Mouse (Mus musculus) gastrocnemius, postnatal 14 days (tissue): Measurements from ENCODE around the gene Rsbn1l. TPM values are rescaled to one million over a fixed set of nuclear protein-coding genes. Genes with fewer than 3 reads are reported as not detected.
"Not testable (repeated sequence)": the region's sequence is repeated elsewhere in the genome, so short reads cannot be mapped to it uniquely, and the experiment has no call there.

Experiments
- DNase-seq: peaks from one replicate; pipeline ENCODE4 v3.0.0; 2021; ENCODE audit warnings: mixed read lengths
- intact Hi-C: fragments of 180-260 bp; cut with DNase I; formaldehyde crosslinking; loops from one replicate; pipeline ENCODE4 v1.15.1; 2025; ENCODE audit warnings: low total_unique reads
- total RNA-seq, 2 experiments: library from RNA; stranded (reverse); gene quantifications; 2 replicates each; pipeline ENCODE4 v1.2.3; 2021

Rsbn1l gene
- total RNA-seq, 2 experiments from 2014 or later, result 6.8 to 7.2 TPM

DNA sequence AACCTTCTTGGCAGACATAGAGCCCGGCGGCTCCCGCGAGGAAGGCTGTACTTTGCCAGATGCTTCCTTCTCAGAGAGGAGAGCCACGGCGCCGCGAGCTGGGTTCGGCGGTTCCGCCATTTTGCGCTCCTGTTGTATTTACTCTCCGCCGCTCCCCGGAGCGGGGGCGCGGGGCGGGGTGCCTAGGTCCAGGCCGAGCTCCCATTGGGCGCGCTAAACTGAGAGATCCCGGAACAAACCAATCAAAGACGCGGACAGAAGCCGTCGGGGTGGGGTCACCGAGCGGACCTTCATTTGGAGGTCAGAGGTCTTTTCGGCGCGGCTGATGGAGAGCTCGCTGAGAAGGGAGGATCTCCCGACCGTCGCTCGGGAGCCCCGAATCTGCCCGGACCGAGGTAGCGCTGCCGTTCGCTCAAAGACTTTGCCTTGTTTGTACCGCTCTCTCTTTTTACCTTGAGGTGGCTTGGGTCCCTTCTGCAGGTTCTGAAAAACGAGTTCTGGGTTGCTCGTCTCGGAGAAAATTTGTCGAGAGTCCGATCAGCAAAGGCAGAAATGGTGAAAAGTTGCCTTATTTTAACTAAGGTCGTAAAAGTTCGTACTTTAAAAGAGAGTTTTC is 4.4 kb downstream of the Rsbn1l start:
- intact Hi-C loops, result no loop called here
- peak; percentile 95 for DNase-seq

DNA sequence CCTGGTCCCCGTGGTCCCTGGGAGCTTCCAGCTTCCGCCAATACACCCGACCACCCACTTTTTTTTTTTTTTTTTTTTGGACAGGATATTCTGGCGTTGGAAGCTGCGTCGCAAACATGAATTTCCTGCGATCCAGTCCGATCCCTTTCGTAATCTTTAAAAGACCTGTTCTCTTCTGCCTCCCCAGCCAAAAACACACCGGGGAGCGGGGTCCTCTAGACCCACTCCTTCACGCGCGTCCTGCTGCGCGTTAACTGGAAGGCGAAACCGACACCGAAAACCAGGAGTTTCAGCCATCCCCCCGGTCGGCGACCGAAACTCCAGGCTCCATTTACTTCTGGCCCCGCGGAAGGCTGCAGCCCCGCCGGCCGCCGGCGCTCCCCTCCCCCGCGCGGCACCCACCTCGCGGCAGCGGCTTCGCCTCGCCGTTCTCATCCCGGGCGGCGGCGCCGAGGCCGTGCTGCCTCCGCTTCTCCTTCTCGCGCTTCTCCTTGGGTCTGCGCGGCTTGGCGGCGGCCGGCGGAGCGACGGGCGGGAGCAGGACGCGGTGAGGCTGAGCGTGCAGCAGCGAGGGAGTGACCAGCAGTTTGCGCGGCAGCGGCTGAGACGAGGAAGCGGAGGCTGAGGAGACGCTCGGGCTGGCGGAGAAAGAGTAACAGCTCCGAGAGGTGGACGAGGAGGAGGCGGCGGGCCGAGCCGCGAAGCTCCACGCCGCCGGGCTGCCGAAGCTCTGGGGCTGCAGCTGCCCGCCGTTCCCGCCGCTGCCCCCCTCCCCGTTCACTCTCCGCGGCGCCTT is 5.1 kb downstream of the Rsbn1l start:
- DNase-seq, result peak; percentile 59
- intact Hi-C loops, result no loop called here

DNA sequence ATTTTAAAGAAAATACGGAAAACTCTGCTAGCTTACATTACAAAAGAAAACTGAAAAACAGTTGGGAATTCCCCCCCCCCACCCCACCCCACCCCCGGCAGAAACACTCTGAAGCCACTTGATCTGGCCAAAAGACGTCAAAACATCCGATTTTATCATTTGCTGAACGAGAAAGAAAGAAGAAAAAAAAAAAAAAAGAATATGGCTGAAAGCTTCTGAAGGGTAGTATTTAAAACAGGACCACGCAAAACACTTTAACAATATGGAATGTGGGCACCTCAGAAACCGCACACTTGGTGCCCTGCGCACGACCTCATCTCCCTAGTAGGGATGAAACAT is 5.7 kb downstream of the Rsbn1l start:
- no peak for DNase-seq
- intact Hi-C loops, result no loop called here

DNA sequence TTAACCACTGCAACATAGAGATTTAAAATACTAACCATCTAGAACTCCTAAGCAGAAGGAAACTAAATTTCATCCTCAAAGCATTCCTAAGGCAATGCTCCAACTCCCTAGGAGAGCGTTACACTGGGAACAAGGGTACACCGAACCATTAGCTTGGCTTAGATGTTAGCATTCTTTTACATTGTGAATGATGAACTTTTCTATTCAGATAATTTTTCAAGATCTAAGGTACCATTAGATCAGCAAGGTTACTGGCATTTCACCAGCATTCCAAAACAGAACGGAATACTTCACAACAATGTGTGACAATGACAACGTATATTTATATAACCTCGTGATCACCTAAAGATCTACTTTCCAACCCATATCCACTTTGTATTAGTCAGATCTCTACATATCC is 6.1 kb downstream of the Rsbn1l start:
- intact Hi-C loops, result no loop called here
- DNase-seq, result no peak

DNA sequence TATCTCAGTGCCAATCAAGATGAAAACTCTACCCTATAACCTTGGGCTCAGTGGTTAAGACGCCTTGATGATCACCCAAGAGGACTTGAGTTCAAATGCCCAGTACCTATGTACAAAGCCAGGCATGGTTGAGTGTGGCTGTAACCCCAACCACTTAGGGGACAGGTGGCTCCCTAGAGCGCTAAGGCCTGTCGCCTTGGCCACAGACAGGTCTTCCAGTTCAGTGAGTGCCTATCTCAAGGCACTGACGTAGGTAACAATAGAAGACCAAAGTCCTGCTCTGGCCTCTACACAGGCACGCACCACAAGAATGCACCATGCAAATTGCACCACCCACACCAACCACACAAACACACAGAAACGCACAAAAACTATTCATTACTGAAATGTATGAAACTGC is 9.3 kb downstream of the Rsbn1l start:
- DNase-seq, result no peak
- intact Hi-C loops, result no loop called here

DNA sequence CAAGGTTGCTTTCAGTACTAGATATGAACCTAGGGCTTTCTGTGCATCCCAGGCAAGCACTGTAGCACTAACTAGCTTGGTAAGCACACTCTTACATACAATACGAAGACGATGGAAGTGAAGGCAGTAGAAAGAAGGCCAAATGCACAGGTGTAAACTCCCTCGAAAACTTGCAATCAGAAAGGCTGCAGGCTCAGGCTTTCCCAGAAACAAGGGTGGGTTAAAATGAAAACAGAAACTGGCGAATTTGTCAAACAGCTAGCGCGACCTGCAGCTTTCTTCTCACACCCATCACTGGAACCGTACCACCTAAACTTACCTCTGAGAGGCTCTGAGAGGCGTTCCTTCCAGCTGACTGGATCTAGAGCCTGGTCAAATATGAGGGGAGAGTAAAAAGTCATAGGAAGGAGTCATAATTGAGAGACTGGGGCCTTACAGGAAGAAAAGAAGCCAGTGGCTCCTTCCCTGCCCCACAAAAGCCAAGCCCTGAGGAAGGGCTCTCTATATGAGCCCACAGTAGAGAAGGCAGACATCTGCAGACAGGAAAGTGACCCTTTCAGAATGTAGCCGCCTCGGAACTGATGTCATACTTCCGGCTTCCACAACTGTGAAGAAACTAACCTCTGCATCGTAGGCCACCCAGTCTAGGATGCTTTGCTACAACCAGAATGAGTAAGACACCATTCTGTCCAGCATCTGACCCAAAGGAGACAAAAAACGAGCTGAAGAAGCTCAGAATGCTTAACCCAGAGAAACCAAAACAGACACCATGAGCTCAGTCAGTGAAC is 11.0 kb downstream of the Rsbn1l start:
- DNase-seq, result no peak
- intact Hi-C loops, result no loop called here

DNA sequence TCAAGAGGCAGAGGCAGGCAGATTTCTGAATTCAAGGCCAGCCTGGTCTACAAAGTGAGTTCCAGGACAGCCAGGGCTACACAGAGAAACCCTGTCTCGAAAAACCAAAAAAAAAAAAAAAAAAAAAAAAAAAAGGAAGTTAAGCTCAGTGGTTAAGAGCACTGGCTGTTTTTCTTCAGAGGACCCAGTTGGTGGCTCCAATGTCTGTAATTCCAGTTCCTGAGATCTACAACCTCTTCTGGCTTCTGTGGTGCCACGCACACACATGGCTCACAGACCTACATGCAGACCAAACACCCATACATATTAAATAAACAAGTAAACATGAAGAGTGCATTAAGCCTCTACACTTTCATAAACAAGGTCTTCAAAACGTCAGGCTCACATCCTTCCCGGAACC is 12.4 kb downstream of the Rsbn1l start:
- intact Hi-C loops, DNase-seq: not testable (repeated sequence)

DNA sequence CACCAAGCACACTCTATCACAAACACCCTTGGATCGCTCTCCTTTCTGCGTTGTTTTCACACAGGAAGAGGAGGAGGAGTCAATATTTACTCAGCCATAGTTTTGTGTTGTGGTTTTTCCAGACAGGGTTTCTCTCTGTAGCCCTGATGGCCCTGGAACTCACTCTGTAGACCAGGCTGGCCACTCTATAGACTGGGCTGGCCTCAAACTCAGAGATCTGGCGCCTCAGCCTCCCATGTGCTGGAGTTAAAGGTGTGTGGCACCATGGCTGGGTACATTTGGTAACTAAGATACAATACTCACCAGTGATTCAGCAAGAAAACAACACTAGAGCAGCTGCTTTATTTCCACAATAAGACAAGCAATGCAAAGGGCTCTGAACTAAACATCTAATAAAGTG is 13.7 kb downstream of the Rsbn1l start:
- intact Hi-C loops, result no loop called here
- no peak for DNase-seq

DNA sequence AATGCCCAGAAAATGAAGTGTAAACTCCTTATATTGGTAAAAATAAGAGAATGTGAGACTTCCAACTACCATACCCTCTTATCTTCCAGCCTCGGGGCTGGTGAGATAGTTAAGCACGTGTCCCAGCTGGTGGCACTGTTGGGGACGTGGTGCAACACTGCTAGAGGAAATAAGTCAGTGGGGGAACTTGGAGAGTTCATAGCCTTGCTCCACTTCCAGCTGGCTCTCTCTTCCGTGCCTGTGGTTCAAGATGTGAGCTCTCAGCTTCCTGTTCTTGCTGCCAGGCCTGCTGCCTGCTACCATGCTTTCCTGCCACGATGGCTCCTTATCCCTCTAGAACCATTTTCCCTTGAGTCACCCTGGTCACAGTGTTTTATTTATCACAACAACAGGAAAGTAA is 15.0 kb downstream of the Rsbn1l start:
- peak; percentile 26 for DNase-seq
- intact Hi-C loops, result no loop called here

DNA sequence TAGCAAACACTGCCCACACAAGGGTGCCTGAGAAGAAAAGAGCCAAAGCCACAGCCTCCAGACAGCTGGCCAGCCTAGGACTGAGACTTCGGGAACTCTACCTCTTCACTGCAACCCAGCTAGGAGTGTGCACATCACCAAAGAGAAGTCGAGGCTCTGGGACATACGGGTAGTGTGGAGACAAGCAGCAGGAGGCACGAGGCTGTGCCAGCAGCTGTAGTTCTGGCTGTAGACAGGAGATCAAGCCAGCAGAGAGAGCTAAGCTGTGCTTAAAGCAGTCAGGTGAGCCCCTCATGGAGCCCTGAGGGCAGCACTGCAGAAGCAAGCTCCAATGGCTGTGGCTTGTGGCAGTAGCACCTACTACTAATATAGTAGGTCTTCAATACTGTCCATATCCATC is 15.5 kb downstream of the Rsbn1l start:
- intact Hi-C loops, result no loop called here
- DNase-seq, result no peak

DNA sequence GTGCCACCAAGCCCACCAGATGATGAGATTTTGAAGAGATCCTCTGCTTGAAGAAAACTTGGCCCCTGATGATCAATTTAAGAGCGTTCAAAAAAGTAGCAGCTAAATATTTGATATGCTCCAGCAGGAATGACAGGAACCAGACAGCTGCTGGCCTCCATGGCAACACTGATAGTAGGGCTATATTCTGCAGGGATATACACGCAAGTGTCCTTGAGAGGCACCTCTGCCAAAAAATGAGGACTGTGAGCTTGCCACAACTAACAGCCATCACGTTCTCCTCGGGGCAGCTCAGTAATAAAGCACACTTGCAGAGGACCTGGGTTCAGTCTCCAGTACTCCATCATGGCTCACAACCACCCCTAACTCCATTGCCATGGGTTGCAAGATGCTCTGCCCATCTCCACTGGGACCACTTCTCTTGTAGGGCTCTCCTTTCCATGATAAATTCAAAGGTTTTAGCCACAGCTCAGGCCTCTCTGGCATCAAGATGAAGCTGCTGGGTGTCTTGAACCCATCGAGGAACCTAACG is 16.1 kb downstream of the Rsbn1l start:
- intact Hi-C loops, result no loop called here
- no peak for DNase-seq

DNA sequence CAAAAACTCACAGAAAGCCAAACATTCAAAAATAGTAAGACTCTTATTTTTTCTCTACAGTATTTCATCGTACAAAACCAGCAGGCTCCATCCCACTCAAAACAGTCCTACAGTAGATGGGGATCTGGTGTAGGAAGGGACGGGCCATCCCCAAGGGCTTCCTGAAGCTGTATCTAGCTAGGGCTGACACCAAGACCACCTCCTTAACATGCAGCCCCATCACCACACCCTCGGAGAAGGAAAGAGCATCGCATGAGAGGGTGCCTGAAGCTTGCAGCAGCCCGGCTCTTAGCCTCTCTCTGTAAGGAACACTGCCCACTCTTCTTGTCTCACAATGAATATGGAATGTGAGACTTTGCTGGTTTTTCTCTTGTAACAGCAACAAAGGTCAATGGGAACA is 17.7 kb downstream of the Rsbn1l start:
- no peak for DNase-seq
- intact Hi-C loops, result no loop called here

DNA sequence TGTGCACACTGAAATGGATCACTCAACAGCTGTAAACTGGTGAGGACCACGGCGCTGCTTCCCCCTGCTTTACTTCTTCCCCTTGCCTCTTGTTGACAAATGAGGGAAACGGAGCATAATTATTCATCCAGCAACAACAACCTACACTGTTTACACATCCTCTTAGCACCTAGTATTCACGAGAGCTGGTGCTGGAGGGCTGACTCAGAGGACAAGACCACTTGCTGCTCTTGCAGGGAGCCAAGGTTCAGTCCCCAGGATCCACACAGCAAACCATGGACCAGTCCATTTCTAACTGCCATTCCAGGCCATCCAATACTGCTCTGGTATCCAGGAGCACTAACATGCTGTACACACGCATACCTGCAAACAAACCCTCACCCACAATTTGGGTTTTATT is 20.3 kb downstream of the Rsbn1l start:
- no peak for DNase-seq
- intact Hi-C loops, result no loop called here

DNA sequence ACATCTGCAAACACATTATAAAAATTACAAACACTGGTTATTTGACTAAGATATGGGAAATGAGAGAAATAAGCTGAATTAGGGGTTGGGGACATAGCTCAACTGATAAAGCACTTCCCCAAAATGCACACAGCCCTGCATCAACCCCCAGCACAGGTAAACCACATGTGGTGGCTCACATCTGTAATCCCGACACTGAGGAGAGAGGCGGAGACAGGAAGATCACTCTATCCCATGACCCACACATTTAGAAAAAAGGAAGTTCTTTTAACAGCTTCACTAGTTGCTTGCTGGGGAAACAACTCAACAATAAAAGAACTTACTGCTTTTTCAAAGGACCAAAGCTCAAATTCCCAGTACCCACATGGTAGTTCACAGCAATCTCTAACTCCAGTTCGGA is 23.6 kb downstream of the Rsbn1l start:
- intact Hi-C loops, result no loop called here
- no peak for DNase-seq

DNA sequence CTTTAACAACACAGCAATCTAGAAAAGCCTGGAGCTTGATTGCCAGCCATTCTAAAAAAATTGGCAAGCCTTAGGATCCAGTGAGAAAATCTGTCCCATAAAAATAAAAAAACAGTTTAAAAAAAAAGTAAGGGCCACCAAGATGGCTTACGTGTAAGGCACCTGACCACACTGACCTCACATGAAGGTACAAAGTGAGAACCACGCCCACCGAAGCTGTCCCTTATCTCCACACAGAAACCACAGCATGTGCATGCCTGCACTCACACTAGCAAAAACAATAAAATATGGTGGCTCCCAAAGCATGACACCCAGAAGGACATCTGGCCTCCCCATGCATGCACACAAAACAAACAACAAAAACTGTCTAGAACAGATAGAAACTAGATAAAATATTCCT is 24.9 kb downstream of the Rsbn1l start:
- intact Hi-C loops, result no loop called here

DNA sequence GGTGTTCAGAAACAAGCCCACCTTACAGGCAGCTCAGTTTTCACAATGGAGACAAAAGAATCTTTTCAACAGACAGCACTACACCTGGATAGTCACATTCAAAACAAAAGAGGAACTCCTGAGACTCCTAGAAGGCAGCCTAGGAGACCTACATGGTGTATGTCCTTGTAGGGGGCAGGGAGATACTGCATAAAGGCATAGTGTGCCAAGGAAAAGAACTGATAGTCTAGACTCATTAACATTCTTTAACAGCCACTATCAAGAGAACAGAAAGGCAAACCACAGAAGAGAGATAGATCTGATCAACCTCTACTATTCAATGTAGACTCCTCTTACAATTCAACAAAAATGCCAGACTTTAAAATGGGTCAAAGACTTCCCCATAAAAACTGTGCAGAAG is 25.8 kb downstream of the Rsbn1l start:
- intact Hi-C loops, result no loop called here

More for the DNA sequence above, 24.9 kb downstream of the Rsbn1l start:
- no peak for DNase-seq

DNA sequence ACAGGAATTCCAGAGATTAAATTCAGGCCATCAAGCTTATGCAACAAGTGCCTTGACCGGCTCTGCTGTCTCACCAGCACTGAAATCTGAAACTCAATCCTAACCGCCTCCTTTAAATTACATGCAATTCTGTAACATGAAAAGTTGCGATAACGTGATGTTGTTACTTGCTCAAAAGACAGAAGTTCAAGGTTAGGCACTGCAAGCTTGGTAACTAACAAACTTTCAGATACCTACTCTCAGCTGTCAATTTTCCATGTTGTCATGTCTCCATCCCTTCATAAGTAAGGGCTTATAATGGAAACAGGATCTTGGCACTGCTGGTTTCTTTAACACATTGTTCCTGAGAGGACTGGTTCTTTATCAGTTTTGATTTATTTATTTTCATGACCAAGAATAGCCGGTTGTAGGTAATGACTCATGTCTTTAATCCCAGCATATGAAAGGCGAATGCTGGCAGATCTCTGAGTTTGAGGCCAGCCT is 26.5 kb downstream of the Rsbn1l start:
- DNase-seq, result no peak
- intact Hi-C loops, result no loop called here

More for the DNA sequence above, 25.8 kb downstream of the Rsbn1l start:
- DNase-seq, result no peak

DNA sequence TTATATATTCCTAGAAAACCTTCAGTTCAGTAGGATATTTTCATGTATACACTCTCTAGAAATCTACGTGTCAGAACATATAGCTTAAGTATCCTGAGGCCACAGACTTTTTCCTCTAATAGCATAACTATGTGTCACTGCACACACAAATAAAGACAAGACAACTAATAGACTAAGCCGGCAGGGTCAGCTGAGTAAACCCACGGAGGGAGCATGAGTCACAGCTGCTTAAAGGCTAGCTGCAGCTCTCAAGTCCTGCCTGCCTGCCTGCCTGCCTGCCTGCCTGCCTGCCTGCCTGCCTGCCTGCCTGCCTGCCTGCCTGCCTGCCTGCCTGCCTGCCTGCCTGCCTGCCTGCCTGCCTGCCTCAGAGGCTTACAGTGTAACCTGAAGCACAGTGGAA is 30.7 kb downstream of the Rsbn1l start:
- intact Hi-C loops, result no loop called here
- no peak for DNase-seq

DNA sequence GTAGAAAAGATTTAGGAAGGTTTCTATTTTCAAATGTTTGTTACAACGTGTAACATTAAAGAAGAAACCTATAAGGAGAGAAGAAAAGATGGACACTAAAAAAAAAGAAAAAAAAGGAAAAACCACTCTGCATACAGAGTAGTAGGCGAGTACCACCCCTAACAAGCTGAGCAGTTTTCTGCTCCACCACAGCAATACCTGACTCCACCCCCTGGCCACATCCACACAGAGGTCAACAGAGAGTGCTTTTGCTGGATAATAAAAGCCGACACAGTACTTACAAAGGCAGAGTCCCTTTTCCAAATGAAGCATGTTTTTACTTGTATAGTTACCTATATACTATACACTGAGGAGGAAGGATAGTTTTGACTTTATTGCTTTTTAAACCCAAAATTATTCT is 31.6 kb downstream of the Rsbn1l start:
- intact Hi-C loops, result no loop called here
- no peak for DNase-seq

DNA sequence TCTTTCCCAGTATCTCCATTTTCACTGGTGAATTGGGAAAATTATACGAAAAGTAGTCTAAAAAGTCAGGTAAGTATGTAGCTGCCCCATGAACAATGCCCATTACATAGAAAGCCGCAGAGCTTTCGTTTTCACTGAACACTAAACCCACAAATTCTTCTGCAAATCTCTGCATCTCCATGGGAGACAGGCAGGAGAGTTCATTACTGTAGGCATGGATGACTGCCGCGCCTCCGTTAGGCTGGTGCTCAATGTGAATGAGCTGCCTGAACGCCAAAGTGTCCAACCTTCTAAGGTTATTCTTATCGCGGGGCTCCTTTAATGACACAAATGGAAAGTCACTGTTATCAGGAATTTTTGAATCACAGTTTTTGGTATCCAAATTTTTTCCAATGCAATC is 36.6 kb downstream of the Rsbn1l start:
- no peak for DNase-seq
- intact Hi-C loops, result loop anchor here (10.0 kb wide), 1 partner anchor 45 kb away; no protein-coding TSS in a partner anchor
